Mouse (Mus musculus) neural tube, embryonic 13.5 days (tissue): Measurements from ENCODE around the gene Aurkb. TPM values are rescaled to one million over a fixed set of nuclear protein-coding genes. Genes with fewer than 3 reads are reported as not detected.

Source experiments
- ATAC-seq: fragments of 200-750 bp; cut with Nextera tagmentation; 2 replicates; pipeline ENCODE4 v1.8.0; 2017; ENCODE audit warnings: low read depth, mild to moderate bottlenecking, moderate TSS enrichment, moderate library complexity
- H3K27ac ChIP-seq: fragments of 300-500 bp; sonication (generic); replicated peaks from 2 replicates; pipeline ENCODE4 v1.5.1; 2015; ENCODE audit warnings: moderate library complexity, mild to moderate bottlenecking, inconsistent platforms
- H3K27me3 ChIP-seq: fragments of 300-500 bp; sonication (generic); 2 replicates; pipeline ENCODE4 v1.6.1; 2015; ENCODE audit warnings: mild to moderate bottlenecking, inconsistent platforms
- H3K36me3 ChIP-seq: fragments of 300-500 bp; sonication (generic); 2 replicates; pipeline ENCODE4 v1.6.1; 2015; ENCODE audit warnings: mild to moderate bottlenecking, inconsistent platforms
- H3K4me1 ChIP-seq: fragments of 300-500 bp; sonication (generic); replicated peaks from 2 replicates; pipeline ENCODE4 v1.6.1; 2015; ENCODE audit warnings: inconsistent platforms
- H3K4me2 ChIP-seq: fragments of 300-500 bp; sonication (generic); 2 replicates; pipeline ENCODE4 v1.6.1; 2015; ENCODE audit warnings: inconsistent platforms, mild to moderate bottlenecking, moderate library complexity
- H3K4me3 ChIP-seq: fragments of 300-500 bp; sonication (generic); 2 replicates; pipeline ENCODE4 v1.5.1; 2015; ENCODE audit warnings: mild to moderate bottlenecking, inconsistent platforms
- H3K9ac ChIP-seq: fragments of 300-500 bp; sonication (generic); 2 replicates; pipeline ENCODE4 v1.6.1; 2015; ENCODE audit warnings: moderate library complexity, mild to moderate bottlenecking, inconsistent platforms
- H3K9me3 ChIP-seq: fragments of 300-500 bp; sonication (generic); 2 replicates; pipeline ENCODE4 v1.6.1; 2016; ENCODE audit warnings: inconsistent platforms
- WGBS: fragments of 180-500 bp; shearing (Covaris S2); methylation state at CpG from one replicate; pipeline ENCODE4 v1.1.7; 2015; 5-methylcytosine and 5-hydroxymethylcytosine counted together
- polyA plus RNA-seq: library from polyadenylated mRNA; unstranded; fragments of >200 nt; fragmentation: Nextera tagmentation; extraction: Ambion mirVana; gene quantifications from 2 replicates; pipeline ENCODE4 v1.2.1, GENCODE M21; 2015

Aurkb gene
- polyA plus RNA-seq, 1 experiment from 2014 or later = 22.7 TPM

DNA sequence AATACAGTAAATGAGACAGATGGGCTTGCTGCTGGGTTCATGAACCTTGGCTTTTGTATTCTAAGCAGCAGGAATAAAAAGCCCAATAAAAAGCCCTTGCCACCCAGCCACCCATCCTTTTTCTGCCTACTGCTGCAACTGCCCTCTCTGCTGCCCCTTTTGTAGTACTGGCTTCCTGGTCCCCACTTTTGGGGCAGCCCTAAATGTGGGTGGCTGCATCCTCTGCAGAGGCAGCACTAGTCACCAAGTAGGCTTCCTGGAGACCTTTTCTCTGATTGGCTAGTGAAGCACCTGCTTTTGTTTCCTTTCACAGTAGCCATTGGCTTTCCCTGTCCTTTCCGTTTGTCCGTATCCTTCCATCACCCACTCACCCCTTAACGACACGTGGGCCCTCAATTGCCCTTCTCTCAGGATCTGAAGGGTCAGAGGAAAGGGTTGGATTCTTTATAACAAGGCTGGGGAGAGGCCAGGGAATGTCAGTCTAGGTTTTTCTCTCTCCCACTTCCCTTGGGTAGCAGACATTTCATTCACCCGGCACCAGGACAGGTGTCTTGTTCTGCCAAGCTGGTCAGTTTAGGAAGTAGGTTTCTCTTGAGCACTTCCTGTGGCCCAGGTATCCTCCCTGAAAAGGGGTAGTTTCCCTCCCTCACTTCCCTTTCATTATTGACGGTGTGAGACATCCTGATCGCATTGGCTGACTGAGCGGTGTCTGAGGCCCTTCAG, 52.8 kb downstream of the Aurkb start:
- H3K4me1 ChIP-seq = peaks cover 71% of the 10 kb centered on the region
- H3K9ac ChIP-seq = peak overlapping the region; percentile 84
- H3K27me3 ChIP-seq = no peaks in the 10 kb centered on the region; the same call in 1 of the 2 replicates
- no peaks in the 10 kb centered on the region for H3K9me3 ChIP-seq
- peaks cover 26% of the 10 kb centered on the region for H3K36me3 ChIP-seq
- H3K4me2 ChIP-seq = peak overlapping the region; percentile 93
- 9% methylated on average over 8 of the region's 8 CpGs for WGBS
- H3K27ac ChIP-seq = peak overlapping the region; percentile 89
- peak overlapping the region; percentile 63 for H3K4me3 ChIP-seq
- ATAC-seq = no peak

DNA sequence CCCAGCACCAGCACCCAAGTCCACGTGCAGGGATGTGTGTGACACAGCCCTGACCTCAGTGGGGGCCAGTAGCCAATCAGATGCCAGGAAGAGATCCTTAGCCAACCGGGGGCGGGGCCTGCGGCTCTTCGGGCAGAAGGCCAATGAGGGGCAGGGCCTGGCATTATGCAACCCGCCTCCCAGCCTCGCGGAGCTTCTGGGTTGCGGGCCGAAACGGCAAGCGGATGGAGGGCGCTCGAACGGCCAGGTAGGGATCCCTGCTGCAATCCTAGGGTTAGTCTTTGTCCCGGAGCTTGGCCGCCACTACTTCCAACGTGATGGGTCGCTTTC, 53.3 kb downstream of the Aurkb start:
- no peaks in the 10 kb centered on the region; the same call in 1 of the 2 replicates for H3K27me3 ChIP-seq
- H3K9ac ChIP-seq = peak overlapping the region; percentile 84
- H3K4me3 ChIP-seq = peak overlapping the region; percentile 63
- peaks cover 31% of the 10 kb centered on the region for H3K36me3 ChIP-seq
- peak overlapping the region; percentile 93 for H3K4me2 ChIP-seq
- ATAC-seq = peak; percentile 5
- no peaks in the 10 kb centered on the region for H3K9me3 ChIP-seq
- 0% methylated on average over 19 of the region's 19 CpGs for WGBS
- H3K4me1 ChIP-seq = peaks cover 71% of the 10 kb centered on the region
- peak overlapping the region; percentile 89 for H3K27ac ChIP-seq

DNA sequence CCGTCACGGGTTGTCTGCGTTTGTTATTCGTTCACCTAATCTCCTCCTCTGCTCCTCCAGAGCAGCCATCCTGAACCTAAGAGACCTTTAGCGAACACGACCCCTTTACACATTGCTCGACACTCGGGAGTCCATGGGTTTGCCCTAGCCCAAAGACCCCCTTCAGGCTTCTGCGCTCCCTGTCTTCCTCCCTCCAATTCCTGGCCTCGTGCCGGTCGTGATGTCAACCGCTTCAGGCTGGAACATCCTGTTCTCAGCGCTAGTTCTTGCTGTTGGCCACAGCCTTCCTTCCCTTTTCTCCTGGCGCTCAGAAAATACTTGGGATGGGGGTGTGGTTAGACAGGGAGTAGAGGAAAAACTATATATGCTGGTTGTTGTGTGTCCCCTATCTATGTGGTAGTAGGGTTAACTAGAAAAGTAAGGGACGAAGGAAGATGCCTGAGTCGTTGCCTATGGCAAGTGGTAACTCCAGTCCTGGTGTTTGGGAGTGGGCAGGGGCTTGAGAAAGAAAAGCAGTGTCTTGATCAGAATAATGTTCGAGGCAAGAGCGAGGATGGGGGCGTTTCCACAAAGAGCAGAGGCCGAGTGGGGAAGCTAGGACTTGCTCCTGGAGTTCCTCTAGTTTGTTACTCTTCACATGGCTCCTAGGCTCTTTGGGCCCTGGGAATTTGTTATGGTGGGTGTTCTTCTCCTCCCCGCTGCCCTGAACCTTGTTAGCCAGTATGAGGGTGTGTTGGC, 53.9 kb downstream of the Aurkb start:
- Histone ChIP-seq H3K4me1 (peaks cover 65% of the 10 kb centered on the region), H3K36me3 (peaks cover 38% of the 10 kb centered on the region), H3K4me3 (peak overlapping the region; percentile 63), H3K4me2 (peak overlapping the region; percentile 93), H3K9me3 (no peaks in the 10 kb centered on the region), H3K27ac (peak overlapping the region; percentile 89), H3K27me3 (no peaks in the 10 kb centered on the region; the same call in 1 of the 2 replicates), H3K9ac (peak overlapping the region; percentile 84)
- WGBS = 1% methylated on average over 22 of the region's 22 CpGs
- ATAC-seq = no peak

DNA sequence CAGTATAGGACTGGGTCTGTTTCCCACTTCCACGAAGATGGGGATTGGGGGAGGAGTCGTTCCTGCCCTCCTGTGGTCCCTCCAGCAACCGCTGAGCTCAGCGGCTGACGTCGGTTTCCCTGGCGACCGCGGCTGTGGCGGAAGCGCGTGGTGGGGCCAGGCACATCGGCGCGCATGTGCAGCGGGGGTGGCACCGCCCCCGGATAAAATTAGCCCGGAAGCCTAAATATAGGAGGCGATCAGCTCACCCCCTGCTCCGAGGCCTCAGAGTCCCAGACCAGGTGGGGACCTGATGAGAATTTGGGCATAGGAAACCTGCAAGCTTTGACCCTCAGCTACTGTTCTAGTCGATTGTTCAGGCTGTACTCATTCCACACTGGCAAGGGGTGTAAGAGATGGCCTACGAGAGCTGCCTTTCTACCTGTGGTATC, 54.5 kb downstream of the Aurkb start:
- peak overlapping the region; percentile 63 for H3K4me3 ChIP-seq
- H3K36me3 ChIP-seq = peaks cover 43% of the 10 kb centered on the region
- peak overlapping the region; percentile 93 for H3K4me2 ChIP-seq
- no peaks in the 10 kb centered on the region for H3K9me3 ChIP-seq
- no peaks in the 10 kb centered on the region; the same call in 1 of the 2 replicates for H3K27me3 ChIP-seq
- H3K27ac ChIP-seq = peak overlapping the region; percentile 89
- peak overlapping the region; percentile 84 for H3K9ac ChIP-seq
- whole genome bisulfite sequencing = under 1% methylated on average over 23 of the region's 23 CpGs
- peaks cover 62% of the 10 kb centered on the region for H3K4me1 ChIP-seq
- peak; percentile 38 for ATAC-seq

DNA sequence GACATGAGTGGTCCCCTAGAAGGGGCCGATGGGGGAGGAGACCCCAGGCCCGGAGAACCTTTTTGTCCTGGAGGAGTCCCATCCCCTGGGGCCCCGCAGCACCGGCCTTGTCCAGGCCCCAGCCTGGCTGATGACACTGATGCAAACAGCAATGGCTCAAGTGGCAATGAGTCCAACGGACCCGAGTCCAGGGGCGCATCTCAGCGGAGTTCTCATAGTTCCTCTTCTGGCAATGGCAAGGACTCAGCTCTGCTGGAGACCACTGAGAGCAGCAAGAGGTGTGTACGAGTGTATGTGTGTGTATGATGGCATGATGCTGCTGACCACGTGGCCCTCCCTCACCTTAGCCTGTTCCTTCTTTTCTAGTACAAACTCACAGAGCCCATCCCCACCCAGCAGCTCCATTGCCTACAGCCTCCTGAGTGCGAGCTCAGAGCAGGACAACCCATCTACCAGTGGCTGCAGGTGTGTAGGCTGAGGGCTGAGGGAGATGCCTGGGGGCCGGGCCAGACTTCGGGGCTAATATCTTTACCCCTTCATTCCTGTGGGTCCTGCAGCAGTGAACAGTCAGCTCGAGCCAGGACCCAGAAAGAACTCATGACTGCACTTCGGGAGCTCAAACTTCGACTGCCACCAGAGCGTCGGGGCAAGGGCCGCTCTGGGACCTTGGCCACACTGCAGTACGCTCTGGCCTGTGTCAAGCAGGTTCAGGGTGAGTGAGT, 55.4 kb downstream of the Aurkb start:
- Histone ChIP-seq H3K9ac (peak overlapping the region; percentile 84), H3K27ac (0 out of 2 replicates have a peak overlapping the region, but pooled peaks have one; percentile 89), H3K9me3 (no peaks in the 10 kb centered on the region), H3K36me3 (peaks cover 52% of the 10 kb centered on the region), H3K4me1 (peaks cover 54% of the 10 kb centered on the region), H3K4me3 (peak overlapping the region; percentile 63), H3K27me3 (no peaks in the 10 kb centered on the region; the same call in 1 of the 2 replicates), H3K4me2 (peak overlapping the region; percentile 93)
- 92% methylated on average over 20 of the region's 20 CpGs for whole genome bisulfite sequencing
- ATAC-seq = no peak

Other genes starting within 250 kb of the Aurkb start
- 96.9 and 97.7 TPM in 2 replicates for gene Ndel1, start 173.8 kb upstream of the Aurkb start, polyA plus RNA-seq
- not detected in 2 replicates for gene Rnf222, start 157.1 kb upstream of the Aurkb start, polyA plus RNA-seq
- 743 and 760 TPM in 2 replicates for gene Rpl26, start 144.1 kb upstream of the Aurkb start, polyA plus RNA-seq
- gene Odf4, start 118.6 kb upstream of the Aurkb start, polyA plus RNA-seq = 0.40 TPM in 1 of 2 replicates, not detected in the other
- gene Arhgef15, start 88.2 kb upstream of the Aurkb start, polyA plus RNA-seq = 14.4 and 14.8 TPM in 2 replicates
- gene Slc25a35, start 77.5 kb upstream of the Aurkb start, polyA plus RNA-seq = 2.0 and 2.5 TPM in 2 replicates
- 27.6 and 33.7 TPM in 2 replicates for gene Rangrf, start 70.5 kb upstream of the Aurkb start, polyA plus RNA-seq
- 19.1 and 21.9 TPM in 2 replicates for gene Pfas, start 37.2 kb upstream of the Aurkb start, polyA plus RNA-seq
- 49.6 and 52.8 TPM in 2 replicates for gene Ctc1, start 29.7 kb upstream of the Aurkb start, polyA plus RNA-seq
- 14.7 and 16.8 TPM in 2 replicates for gene Borcs6, start 14.1 kb downstream of the Aurkb start, polyA plus RNA-seq
- 28.4 and 29.2 TPM in 2 replicates for gene Tmem107, start 25.2 kb downstream of the Aurkb start, polyA plus RNA-seq
- 268 and 282 TPM in 2 replicates for gene Vamp2, start 42.8 kb downstream of the Aurkb start, polyA plus RNA-seq
- gene Per1, start 49.6 kb downstream of the Aurkb start, polyA plus RNA-seq = 8.0 and 8.4 TPM in 2 replicates
- gene Hes7, start 74.8 kb downstream of the Aurkb start, polyA plus RNA-seq = 0.61 TPM in 1 of 2 replicates, not detected in the other
- 0.18 and 0.32 TPM in 2 replicates for gene 9130213A22Rik, start 76.9 kb downstream of the Aurkb start, polyA plus RNA-seq
- 0.59 and 1.2 TPM in 2 replicates for gene Aloxe3, start 80.2 kb downstream of the Aurkb start, polyA plus RNA-seq
- gene Alox12b, start 111.3 kb downstream of the Aurkb start, polyA plus RNA-seq = 0.22 and 0.23 TPM in 2 replicates
- 0.17 TPM in 1 of 2 replicates, not detected in the other for gene Alox8, start 152.2 kb downstream of the Aurkb start, polyA plus RNA-seq
- gene Gucy2e, start 191.4 kb downstream of the Aurkb start, polyA plus RNA-seq = 0.21 TPM in 2 replicates